ENCODE assay signal across 8 mouse cellular contexts in the genomic region with DNA sequence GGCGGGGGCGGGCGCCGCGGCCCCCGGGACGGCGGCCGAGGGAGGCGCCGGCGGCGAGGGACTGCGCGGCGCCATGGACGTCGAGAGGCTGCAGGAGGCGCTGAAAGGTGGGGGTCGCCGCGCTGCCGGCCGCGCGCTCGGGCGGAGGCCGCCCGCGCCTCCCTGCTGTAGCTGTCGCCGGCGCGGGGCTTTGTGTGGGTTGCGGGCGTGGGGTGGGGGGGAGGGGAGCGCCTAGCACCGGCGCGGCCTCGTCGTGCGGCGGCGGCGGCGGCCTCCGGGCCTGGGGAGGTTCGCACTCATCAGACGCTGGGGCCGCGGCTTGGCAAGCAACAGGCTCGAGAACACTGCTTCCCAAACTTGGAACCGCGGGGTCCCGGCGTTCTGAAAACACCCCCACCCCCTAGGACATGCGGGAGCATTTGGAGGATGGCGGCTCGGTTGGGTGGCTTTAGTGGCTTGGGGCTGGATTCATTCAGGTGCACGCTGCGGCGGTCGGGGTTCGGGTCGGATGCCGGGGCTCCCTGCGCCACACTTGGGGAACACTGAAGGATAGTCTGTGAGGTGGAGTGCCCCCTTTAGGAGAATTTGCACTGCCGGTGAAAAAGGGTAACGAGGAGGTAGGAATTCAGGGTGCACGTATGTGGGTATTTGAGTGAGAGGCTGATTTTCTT. TPM values are rescaled to one million over a fixed set of nuclear protein-coding genes. Genes with fewer than 3 reads are reported as not detected.
A peak's percentile ranks its signal among the peaks of the same experiment; 100 is the strongest.
DNase-seq lines count a peak whose midpoint lies in the region; ATAC-seq lines count a peak whose summit lies in the region.

No protein-coding gene starts in this region.

- intact Hi-C loops in heart, postnatal 14 days (cut with DNase I): loop anchor here (5.0 kb wide), 1 partner anchor 38 kb away; no protein-coding TSS in a partner anchor

- peaks cover 11% of the 10 kb centered on the region for H3K4me1 ChIP-seq in forebrain, embryonic 14.5 days (ENCODE audit: control insufficient read depth, insufficient read depth, low read length)
- peaks cover 36% of the 10 kb centered on the region for H3K4me1 ChIP-seq in neural tube, embryonic 15.5 days

- H3K36me3 ChIP-seq in forebrain, embryonic 14.5 days (ENCODE audit: control insufficient read depth, insufficient read depth, low read length): peaks cover 37% of the 10 kb centered on the region
- H3K36me3 ChIP-seq in neural tube, embryonic 15.5 days: peaks cover 21% of the 10 kb centered on the region

- H3K9ac ChIP-seq in forebrain, embryonic 14.5 days (ENCODE audit: low read length): peak overlapping the region; percentile 87
- H3K9ac ChIP-seq in neural tube, embryonic 15.5 days (replicated peaks): peak overlapping the region; percentile 76

- H3K4me3 ChIP-seq in forebrain, embryonic 14.5 days (ENCODE audit: low read depth, low read length): peak overlapping the region; percentile 81
- H3K4me3 ChIP-seq in neural tube, embryonic 15.5 days (replicated peaks): peak overlapping the region; percentile 80

- WGBS in forebrain, embryonic 14.5 days: 1% methylated on average over 50 of the region's 72 CpGs
- under 1% methylated on average over 34 of the region's 72 CpGs for WGBS in neural tube, embryonic 15.5 days

- H3K27ac ChIP-seq in forebrain, embryonic 14.5 days (ENCODE audit: low read depth, low read length): peak overlapping the region; percentile 92
- peak overlapping the region; percentile 90 for H3K27ac ChIP-seq in neural tube, embryonic 15.5 days (replicated peaks)

- no peaks in the 10 kb centered on the region for H3K9me3 ChIP-seq in forebrain, embryonic 14.5 days (replicated peaks; ENCODE audit: control insufficient read depth, low read length)
- H3K9me3 ChIP-seq in neural tube, embryonic 15.5 days (replicated peaks): no peaks in the 10 kb centered on the region

- DNase-seq in ES-CJ7 (ENCODE audit: low read depth, low spot score): peak; percentile 51
- DNase-seq in cerebellum, adult 11 months: peak; percentile 54
- DNase-seq in forebrain, embryonic 14.5 days (ENCODE audit: low spot score): peak; percentile 65
- DNase-seq in heart, postnatal 14 days: peak; percentile 48 to 55
- peak; percentile 54 to 71 for DNase-seq in layer of hippocampus, adult 18-20 months (ENCODE audit: low spot score in 2 of 2)
- peak; percentile 54 to 57 for DNase-seq in lung, adult 18-20 months
- peak; percentile 63 to 69 for DNase-seq in thymus, adult 18-20 months

- peak overlapping the region; percentile 55 for H3K4me2 ChIP-seq in forebrain, embryonic 14.5 days (ENCODE audit: low read length)
- peak overlapping the region; percentile 58 for H3K4me2 ChIP-seq in neural tube, embryonic 15.5 days

- no peaks in the 10 kb centered on the region for H3K27me3 ChIP-seq in forebrain, embryonic 14.5 days (replicated peaks; ENCODE audit: control insufficient read depth, insufficient read depth, low read length)
- H3K27me3 ChIP-seq in neural tube, embryonic 15.5 days (replicated peaks): no peaks in the 10 kb centered on the region

- peak; percentile 91 for ATAC-seq in forebrain, embryonic 14.5 days
- ATAC-seq in neural tube, embryonic 15.5 days (ENCODE audit: low FRiP score): peak; percentile 92

RNA-seq across cellular contexts. Expression of a gene that starts 0.5 kb away (rescaled TPM):
- 25.7 and 30.5 TPM in 2 replicates for polyA plus RNA-seq in forebrain, embryonic 14.5 days (2014; fragmentation: Nextera tagmentation; extraction: Ambion mirVana)
- 10 to 100 TPM; 49.5 to 51.3 TPM for total RNA-seq in heart, postnatal 14 days (2021)
- total RNA-seq in layer of hippocampus, adult 18-20 months (2021): 10 to 100 TPM; 75.6 to 78.4 TPM
- 13.3 and 14.8 TPM in 2 replicates for polyA plus RNA-seq in neural tube, embryonic 15.5 days (2015; fragmentation: Nextera tagmentation; extraction: Ambion mirVana)

Comparison
In these comparisons a context has a peak if more than half of its experiments do, and no peak if none do; other contexts are left out.
1. Peak in every context shown above with its lines: DNase-seq, ATAC-seq, H3K4me3 ChIP-seq and H3K27ac ChIP-seq.